Mouse (Mus musculus) bone marrow, adult 2 months (tissue): ENCODE results near the gene 4930544D05Rik. TPM values are rescaled to one million over a fixed set of nuclear protein-coding genes. Genes with fewer than 3 reads are reported as not detected.

Experiments used
- H3K27ac ChIP-seq: fragments of 200-500 bp; 2 replicates; pipeline ENCODE4 v1.5.1; 2012; ENCODE audit warnings: low read depth, mild to moderate bottlenecking, control low read depth, inconsistent platforms, low read length; ENCODE audit not compliant: control insufficient read depth, poor library complexity, insufficient read depth
- H3K4me1 ChIP-seq: fragments of 200-500 bp; 2 replicates; pipeline ENCODE4 v1.6.1; 2011; ENCODE audit warnings: low read length; ENCODE audit not compliant: control insufficient read depth, insufficient read depth
- H3K4me3 ChIP-seq: fragments of 200-500 bp; replicated peaks from 2 replicates; pipeline ENCODE3; 2011; ENCODE audit warnings: mild to moderate bottlenecking, low read depth, low read length, control low read depth; ENCODE audit not compliant: control insufficient read depth
- CTCF ChIP-seq: fragments of 200-500 bp; IDR thresholded peaks from 2 replicates; pipeline ENCODE4 v1.5.1; 2011; ENCODE audit warnings: low read length, control low read depth; ENCODE audit not compliant: control insufficient read depth, insufficient read depth
- POLR2A ChIP-seq: fragments of 200-500 bp; IDR thresholded peaks from 2 replicates; pipeline ENCODE4 v1.6.1; 2011; ENCODE audit warnings: low read depth, mild to moderate bottlenecking, control low read depth, low read length, borderline replicate concordance; ENCODE audit not compliant: control insufficient read depth
- WGBS: fragments of 180-500 bp; shearing (Covaris S2); methylation state at CpG from one replicate; pipeline ENCODE4 v1.1.7; 2018; 5-methylcytosine and 5-hydroxymethylcytosine counted together
- polyA plus RNA-seq: library from polyadenylated mRNA; stranded (reverse); fragments of >200 nt; gene quantifications from 2 replicates; pipeline ENCODE4 v1.2.4, GENCODE M21; 2011; ENCODE audit warnings: low replicate concordance; ENCODE audit not compliant: missing spikeins, insufficient read depth, insufficient read length

4930544D05Rik gene
- polyA plus RNA-seq, 1 experiment: not detected

DNA sequence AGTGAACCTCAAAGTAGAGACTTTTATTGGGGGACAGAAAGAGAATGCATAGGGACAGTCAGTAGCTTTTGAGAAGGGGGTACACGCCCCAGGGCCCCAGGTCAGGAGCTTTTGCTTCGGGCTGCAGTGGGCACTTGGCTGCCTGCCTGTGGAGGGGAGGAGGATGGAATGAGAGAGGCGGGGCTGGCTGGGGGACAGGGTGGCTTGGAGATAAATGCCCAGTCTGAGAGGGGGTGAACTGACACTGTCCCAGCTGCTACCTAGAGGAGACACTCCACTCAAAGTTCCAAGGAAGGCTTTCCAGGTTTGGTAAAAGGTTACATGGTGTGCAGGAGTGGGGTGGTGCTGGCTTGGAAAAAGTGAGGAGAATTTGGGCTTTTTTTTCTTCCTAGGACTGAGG, 41.3 kb downstream of the 4930544D05Rik start, which contains the start of gene Eno3:
Eno3 (plus strand) TSS at position 239 of the 400 bp plus-strand sequence.
- peak within 1 kb of the TSS; percentile 27 for H3K4me3 ChIP-seq
- TF ChIP-seq POLR2A: no peak
- TF ChIP-seq CTCF: no peak
- peaks cover 4% of the 10 kb centered on the region for H3K4me1 ChIP-seq
- H3K27ac ChIP-seq: peak within 1 kb of the TSS; percentile 82
- WGBS: 38% methylated on average over 3 of the region's 3 CpGs

DNA sequence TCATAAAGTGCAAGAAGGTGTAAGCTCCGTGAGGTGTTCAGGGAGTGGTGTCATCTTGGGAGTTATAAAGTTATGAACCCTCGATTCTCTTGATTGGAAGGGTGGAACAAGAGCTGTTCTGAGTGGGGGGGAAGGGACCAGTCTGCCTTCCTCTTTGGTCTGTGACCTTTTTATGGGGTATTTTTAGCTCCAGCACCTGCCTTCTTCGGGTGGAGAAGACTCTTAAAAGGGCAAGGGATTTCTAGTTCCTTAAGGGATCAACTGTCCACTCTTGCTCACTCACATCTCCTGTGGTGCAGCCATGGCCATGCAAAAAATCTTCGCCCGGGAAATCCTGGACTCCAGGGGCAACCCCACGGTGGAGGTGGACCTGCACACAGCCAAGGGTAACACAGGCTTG, 41.9 kb downstream of the 4930544D05Rik start:
- Histone ChIP-seq H3K27ac (no peak overlapping the region), H3K4me3 (no peak overlapping the region), H3K4me1 (peaks cover 4% of the 10 kb centered on the region)
- WGBS: 53% methylated on average over 6 of the region's 6 CpGs
- TF ChIP-seq CTCF: no peak

DNA sequence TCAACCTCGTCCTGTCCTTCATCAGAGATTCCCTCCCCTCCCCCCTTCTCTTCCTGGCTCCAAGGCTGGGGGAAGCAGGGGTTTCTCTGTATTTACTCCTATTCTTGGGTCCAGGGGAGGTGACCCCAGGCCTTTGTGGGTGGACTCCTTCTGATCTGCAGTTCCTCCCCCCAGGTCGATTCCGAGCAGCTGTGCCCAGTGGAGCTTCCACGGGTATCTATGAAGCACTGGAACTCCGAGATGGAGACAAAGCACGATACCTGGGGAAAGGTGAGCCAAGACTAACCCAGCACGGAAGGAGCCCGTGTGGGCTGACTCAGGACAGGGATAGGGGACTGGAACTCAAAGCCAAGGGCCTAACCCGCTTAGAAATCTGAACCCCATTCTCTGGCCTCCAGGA, 42.3 kb downstream of the 4930544D05Rik start:
- Histone ChIP-seq H3K27ac (no peak overlapping the region), H3K4me3 (no peak overlapping the region), H3K4me1 (peaks cover 4% of the 10 kb centered on the region)
- no peak for TF ChIP-seq POLR2A
- no peak for TF ChIP-seq CTCF
- 83% methylated on average over 9 of the region's 9 CpGs for WGBS

DNA sequence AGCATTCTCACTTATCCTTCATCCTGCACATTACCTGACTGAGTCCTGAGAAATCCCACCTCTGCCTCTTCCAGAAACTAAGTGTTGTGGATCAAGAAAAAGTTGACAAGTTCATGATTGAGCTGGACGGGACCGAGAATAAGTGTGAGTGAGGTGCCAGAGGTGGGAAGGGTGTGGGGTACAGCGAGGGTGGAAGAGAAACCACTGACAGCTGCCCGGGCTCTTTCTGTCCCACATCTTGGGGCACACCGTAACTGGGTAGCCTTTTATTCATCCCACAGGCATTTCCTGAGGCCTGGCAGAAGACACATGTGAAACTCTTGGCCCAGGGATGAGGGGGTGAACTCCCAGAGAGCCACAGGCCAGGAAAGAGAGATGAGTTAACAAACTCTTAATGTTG, 42.9 kb downstream of the 4930544D05Rik start:
- TF ChIP-seq CTCF (no peak), POLR2A (no peak)
- WGBS: 74% methylated on average over 5 of the region's 5 CpGs
- no peak overlapping the region for H3K27ac ChIP-seq
- peaks cover 4% of the 10 kb centered on the region for H3K4me1 ChIP-seq
- no peak overlapping the region for H3K4me3 ChIP-seq

DNA sequence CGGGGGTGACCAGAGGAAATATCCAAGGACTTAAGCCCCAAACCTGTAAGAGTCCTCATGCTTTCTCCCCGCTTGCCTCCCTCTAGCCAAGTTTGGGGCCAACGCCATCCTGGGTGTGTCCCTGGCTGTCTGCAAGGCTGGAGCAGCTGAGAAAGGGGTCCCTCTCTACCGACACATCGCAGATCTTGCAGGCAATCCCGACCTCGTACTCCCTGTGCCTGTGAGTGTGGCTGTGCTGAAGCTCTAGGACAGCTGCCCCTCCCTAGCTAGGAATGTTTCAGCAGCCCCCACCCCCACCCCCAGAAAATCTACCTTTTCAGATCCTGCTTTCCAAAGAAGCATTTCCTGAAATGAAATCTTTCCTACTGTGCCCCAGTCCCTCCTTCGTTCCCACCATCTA, 43.3 kb downstream of the 4930544D05Rik start:
- no peak overlapping the region for H3K27ac ChIP-seq
- H3K4me1 ChIP-seq: peaks cover 4% of the 10 kb centered on the region
- TF ChIP-seq CTCF (no peak), POLR2A (no peak)
- 78% methylated on average over 8 of the region's 8 CpGs for WGBS
- no peak overlapping the region for H3K4me3 ChIP-seq

DNA sequence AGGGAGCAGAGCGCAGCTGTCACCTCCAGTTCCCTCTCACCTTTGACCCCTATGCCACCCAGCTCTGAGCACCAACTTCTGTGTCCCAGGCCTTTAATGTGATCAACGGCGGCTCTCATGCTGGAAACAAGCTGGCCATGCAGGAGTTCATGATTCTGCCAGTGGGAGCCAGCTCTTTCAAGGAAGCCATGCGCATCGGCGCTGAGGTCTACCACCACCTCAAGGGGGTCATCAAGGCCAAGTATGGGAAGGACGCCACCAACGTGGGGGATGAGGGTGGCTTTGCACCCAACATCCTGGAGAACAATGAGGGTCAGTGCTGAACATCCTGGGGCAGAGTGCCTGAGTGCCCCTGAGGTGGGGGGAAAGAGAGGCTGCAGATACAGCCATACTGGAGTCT, 44.9 kb downstream of the 4930544D05Rik start:
- 88% methylated on average over 8 of the region's 8 CpGs for WGBS
- Histone ChIP-seq H3K27ac (no peak overlapping the region), H3K4me1 (peaks cover 4% of the 10 kb centered on the region), H3K4me3 (no peak overlapping the region)
- TF ChIP-seq POLR2A: no peak
- TF ChIP-seq CTCF: no peak

DNA sequence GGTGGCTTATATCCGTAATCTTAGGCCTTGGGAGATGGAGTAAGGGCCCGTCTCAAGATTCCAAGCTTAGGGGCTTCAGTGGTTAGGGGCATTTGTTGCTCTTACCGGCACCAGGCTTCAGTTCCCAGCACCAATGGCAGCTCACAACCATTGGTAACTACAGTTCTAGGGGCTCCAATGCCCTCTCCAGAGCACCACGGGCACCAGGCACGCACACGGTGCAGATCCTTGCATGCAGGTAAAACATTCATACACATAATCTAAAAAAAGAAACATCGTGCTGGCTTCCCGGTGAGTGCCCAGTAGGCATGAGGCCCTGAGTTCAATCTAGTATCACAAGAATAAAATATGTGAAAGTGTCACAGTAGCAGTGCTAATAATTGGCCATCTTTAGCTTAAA, 47.5 kb downstream of the 4930544D05Rik start:
- TF ChIP-seq CTCF: no peak
- TF ChIP-seq POLR2A: no peak
- 87% methylated on average over 8 of the region's 8 CpGs for WGBS
- H3K4me1 ChIP-seq: no peaks in the 10 kb centered on the region; the same call in 1 of the 2 replicates

DNA sequence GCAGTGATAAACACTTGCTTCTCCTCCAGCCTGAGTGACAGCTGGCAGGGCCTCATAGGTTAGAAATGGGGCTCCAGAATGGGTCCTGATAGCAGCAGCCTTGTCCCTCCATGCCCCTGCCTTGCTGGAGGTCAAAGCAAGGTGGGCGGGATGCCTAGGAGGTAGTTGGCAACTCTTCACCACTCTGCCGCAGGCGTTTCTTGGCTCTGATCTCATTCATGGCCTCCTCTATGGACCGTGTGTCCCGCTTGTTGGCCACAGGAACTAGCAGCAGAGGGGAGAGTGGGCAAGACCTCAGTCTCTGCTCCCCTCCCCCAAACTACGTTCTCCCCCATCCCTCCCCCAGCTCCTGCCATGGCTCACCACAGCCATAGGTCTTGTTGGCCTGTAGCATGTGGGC, 48.3 kb downstream of the 4930544D05Rik start:
- TF ChIP-seq CTCF (no peak), POLR2A (no peak)
- H3K27ac ChIP-seq: no peak overlapping the region
- H3K4me1 ChIP-seq: no peaks in the 10 kb centered on the region; the same call in 1 of the 2 replicates
- H3K4me3 ChIP-seq: no peak overlapping the region
- WGBS: 87% methylated on average over 6 of the region's 6 CpGs

More for the DNA sequence above, 47.5 kb downstream of the 4930544D05Rik start:
- no peak overlapping the region for H3K27ac ChIP-seq
- no peak overlapping the region for H3K4me3 ChIP-seq

DNA sequence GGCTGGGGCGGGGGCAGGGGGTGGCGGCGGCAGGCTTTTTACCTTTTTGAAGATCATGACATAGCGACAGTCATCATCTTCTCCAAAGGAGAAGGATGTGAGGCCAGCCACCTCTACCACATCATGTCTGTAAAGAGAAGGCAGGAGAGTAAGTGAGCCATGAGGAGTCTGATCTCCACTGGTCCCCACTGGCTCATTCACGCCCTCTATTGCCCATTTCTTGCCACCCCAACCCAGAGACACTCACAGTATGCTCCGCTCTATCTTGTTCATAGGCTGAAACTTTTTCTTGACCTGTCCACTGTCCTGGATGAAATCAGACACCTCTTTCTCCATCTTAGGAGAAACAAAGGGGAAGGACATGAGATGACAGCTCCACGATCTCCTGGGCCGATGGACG, 49.1 kb downstream of the 4930544D05Rik start:
- Histone ChIP-seq H3K4me1 (no peaks in the 10 kb centered on the region; the same call in 1 of the 2 replicates), H3K4me3 (no peak overlapping the region), H3K27ac (no peak overlapping the region)
- TF ChIP-seq POLR2A: no peak
- peak; percentile 41; the same call in 1 of the 2 replicates for TF ChIP-seq CTCF
- 93% methylated on average over 9 of the region's 9 CpGs for WGBS

Other genes with a start within 250 kb of the 4930544D05Rik start
- 13.9 and 22.7 TPM in 2 replicates for gene Pelp1, start 205.8 kb upstream of the 4930544D05Rik start, polyA plus RNA-seq
- gene Arrb2, start 183.2 kb upstream of the 4930544D05Rik start, polyA plus RNA-seq: 201 and 438 TPM in 2 replicates
- 8.3 and 16.1 TPM in 2 replicates for gene Med11, start 163.9 kb upstream of the 4930544D05Rik start, polyA plus RNA-seq
- gene Zmynd15, start 156.4 kb upstream of the 4930544D05Rik start, polyA plus RNA-seq: 0.66 and 1.5 TPM in 2 replicates
- gene Cxcl16, start 155.9 kb upstream of the 4930544D05Rik start, polyA plus RNA-seq: 0.59 and 3.2 TPM in 2 replicates
- gene Tm4sf5, start 110.6 kb upstream of the 4930544D05Rik start, polyA plus RNA-seq: not detected in 2 replicates
- not detected in 2 replicates for gene Vmo1, start 101.2 kb upstream of the 4930544D05Rik start, polyA plus RNA-seq
- not detected in 2 replicates for gene Gltpd2, start 96.7 kb upstream of the 4930544D05Rik start, polyA plus RNA-seq
- gene Psmb6, start 90.5 kb upstream of the 4930544D05Rik start, polyA plus RNA-seq: 90.4 and 129 TPM in 2 replicates
- gene Gm40193, start 82.9 kb upstream of the 4930544D05Rik start, polyA plus RNA-seq: not detected in 2 replicates
- 1.5 and 4.0 TPM in 2 replicates for gene Pld2, start 75.8 kb upstream of the 4930544D05Rik start, polyA plus RNA-seq
- gene Mink1, start 53.0 kb upstream of the 4930544D05Rik start, polyA plus RNA-seq: 50.8 and 79.5 TPM in 2 replicates
- gene Chrne, start 3.4 kb downstream of the 4930544D05Rik start, polyA plus RNA-seq: 2.0 TPM in 1 of 2 replicates, not detected in the other
- 8.6 and 28.3 TPM in 2 replicates for gene Gp1ba, start 23.3 kb downstream of the 4930544D05Rik start, polyA plus RNA-seq
- gene Rnf167, start 31.4 kb downstream of the 4930544D05Rik start, polyA plus RNA-seq: 125 and 265 TPM in 2 replicates
- gene Slc25a11, start 31.6 kb downstream of the 4930544D05Rik start, polyA plus RNA-seq: 28.7 and 49.2 TPM in 2 replicates
- 840 and 1,173 TPM in 2 replicates for gene Pfn1, start 38.8 kb downstream of the 4930544D05Rik start, polyA plus RNA-seq
- gene Eno3, start 41.4 kb downstream of the 4930544D05Rik start, polyA plus RNA-seq: 14.7 and 29.8 TPM in 2 replicates
- gene Spag7, start 53.6 kb downstream of the 4930544D05Rik start, polyA plus RNA-seq: 37.1 and 70.9 TPM in 2 replicates
- 11.2 and 24.0 TPM in 2 replicates for gene Camta2, start 72.3 kb downstream of the 4930544D05Rik start, polyA plus RNA-seq
- gene Inca1, start 84.3 kb downstream of the 4930544D05Rik start, polyA plus RNA-seq: not detected in 2 replicates
- gene Kif1c, start 84.7 kb downstream of the 4930544D05Rik start, polyA plus RNA-seq: 10.0 and 13.7 TPM in 2 replicates
- 1.1 and 1.7 TPM in 2 replicates for gene Zfp3, start 148.4 kb downstream of the 4930544D05Rik start, polyA plus RNA-seq
- gene Scimp, start 196.7 kb downstream of the 4930544D05Rik start, polyA plus RNA-seq: 1.9 TPM in 1 of 2 replicates, not detected in the other
- 12.6 and 28.8 TPM in 2 replicates for gene Rabep1, start 228.9 kb downstream of the 4930544D05Rik start, polyA plus RNA-seq